Mouse (Mus musculus) E14TG2a.4 (cell line): Measurements from ENCODE around the gene Stk40.

Source experiments
- H3K27me3 ChIP-seq: 2 replicates; pipeline ENCODE4 v1.6.1; 2014; ENCODE audit warnings: low read length, control low read depth; ENCODE audit not compliant: insufficient read depth
- H3K36me3 ChIP-seq: 2 replicates; pipeline ENCODE4 v1.6.1; 2014; ENCODE audit warnings: low read length, control low read depth; ENCODE audit not compliant: insufficient read depth
- H3K4me1 ChIP-seq: replicated peaks from 2 replicates; pipeline ENCODE4 v1.6.1; 2014; ENCODE audit warnings: low read depth, low read length, control low read depth
- H3K4me3 ChIP-seq: replicated peaks from 2 replicates; pipeline ENCODE4 v1.5.1; 2014; ENCODE audit warnings: mild to moderate bottlenecking, low read length
- H3K9me3 ChIP-seq: 2 replicates; pipeline ENCODE4 v1.6.1; 2014; ENCODE audit warnings: low read length, control low read depth
- CTCF ChIP-seq: conservative IDR thresholded peaks from 2 replicates; pipeline ENCODE4 v1.5.1; 2014; ENCODE audit warnings: low read length
- NANOG ChIP-seq: IDR thresholded peaks from 2 replicates; pipeline ENCODE4 v1.6.1; 2014; ENCODE audit warnings: borderline replicate concordance, low read length, mixed read lengths
- POU5F1 ChIP-seq: IDR thresholded peaks from 2 replicates; pipeline ENCODE4 v1.6.1; 2014; ENCODE audit warnings: low read length, borderline replicate concordance

Stk40 gene

GRCm38 (mm10) chr4:126183034-126183433 is 79.3 kb downstream of the Stk40 start:
- Histone ChIP-seq H3K36me3 (peaks cover 94% of the 10 kb centered on the region), H3K9me3 (no peaks in the 10 kb centered on the region), H3K27me3 (no peaks in the 10 kb centered on the region), H3K4me3 (no peak overlapping the region), H3K4me1 (peaks cover 86% of the 10 kb centered on the region)
- TF ChIP-seq POU5F1, result no peak
- no peak for TF ChIP-seq CTCF
- TF ChIP-seq NANOG, result no peak

DNA sequence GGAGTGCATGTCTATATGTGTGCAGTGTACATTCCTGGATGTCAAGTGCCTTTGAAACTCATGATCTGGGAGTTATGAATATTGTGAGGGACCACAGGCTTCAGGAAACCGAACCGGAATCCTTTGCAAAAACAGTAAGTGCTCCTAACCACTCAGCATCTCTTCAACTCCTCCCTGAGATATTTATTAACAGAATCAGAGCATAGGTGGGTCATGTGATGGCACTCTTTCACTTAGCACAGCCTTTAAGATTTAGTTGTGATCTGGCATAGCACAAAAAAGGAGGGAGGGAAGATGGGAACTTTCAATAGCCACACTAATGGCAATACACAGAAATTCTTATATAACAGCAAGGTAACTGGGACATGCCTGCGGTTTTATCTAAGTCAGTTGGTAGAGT is 83.3 kb downstream of the Stk40 start:
- TF ChIP-seq CTCF (no peak), NANOG (no peak), POU5F1 (no peak)
- peaks cover 87% of the 10 kb centered on the region for H3K4me1 ChIP-seq
- peaks cover 97% of the 10 kb centered on the region for H3K36me3 ChIP-seq
- no peak overlapping the region for H3K4me3 ChIP-seq
- no peaks in the 10 kb centered on the region for H3K27me3 ChIP-seq
- no peaks in the 10 kb centered on the region for H3K9me3 ChIP-seq
